Mouse (Mus musculus): ENCODE results near the gene Mrps6.

Mrps6 gene

DNA sequence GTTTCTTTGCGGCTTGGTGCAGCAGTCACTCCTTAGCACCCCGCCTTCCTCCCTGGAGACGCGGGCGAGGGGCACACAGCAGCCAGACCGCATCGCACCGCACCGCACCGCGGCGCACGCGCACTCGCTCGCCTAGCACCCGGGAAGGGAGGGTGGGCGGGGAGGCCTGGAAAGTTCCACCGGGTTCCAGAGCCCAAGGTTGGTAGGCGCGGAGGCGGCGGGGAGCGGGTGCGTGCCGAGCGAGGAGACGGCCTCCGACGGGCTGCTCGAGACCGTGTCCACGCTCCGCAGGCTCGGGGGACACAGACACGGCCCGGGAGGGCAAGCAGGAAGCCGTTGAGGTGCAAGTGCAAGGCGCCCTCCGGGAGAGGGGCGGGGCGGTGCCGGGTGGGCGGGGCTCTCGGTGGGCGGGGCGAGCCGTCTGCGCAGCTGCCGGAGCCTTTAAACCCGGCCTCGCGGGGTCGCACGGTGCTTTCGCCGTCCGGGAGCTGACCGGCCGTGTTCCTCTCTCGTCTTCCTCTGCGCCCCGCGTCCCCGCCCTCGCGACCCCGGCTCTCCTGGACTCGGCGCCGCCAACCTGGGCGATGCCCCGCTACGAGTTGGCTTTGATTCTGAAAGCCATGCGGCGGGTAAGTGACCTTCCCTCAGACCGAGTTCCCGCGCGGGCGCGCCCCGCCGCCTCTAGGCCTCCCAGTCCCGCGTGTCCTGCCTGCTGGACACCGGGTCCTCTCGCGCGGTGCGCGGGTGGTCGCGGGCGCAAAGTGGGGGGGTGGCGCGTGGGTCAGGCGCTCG lies at the start of gene Mrps6, which contains the start of the genes Gm49711 and Slc5a3:
TSS of gene Mrps6 (plus strand) at position 419 of the 792 bp plus-strand sequence.
TSS of gene Gm49711 (plus strand) at position 465 of the 792 bp plus-strand sequence.
TSS of gene Slc5a3 (plus strand) at position 471 of the 792 bp plus-strand sequence.
- peak; percentile 43 for DNase-seq (ENCODE audit: extremely low read depth, low read depth)

DNA sequence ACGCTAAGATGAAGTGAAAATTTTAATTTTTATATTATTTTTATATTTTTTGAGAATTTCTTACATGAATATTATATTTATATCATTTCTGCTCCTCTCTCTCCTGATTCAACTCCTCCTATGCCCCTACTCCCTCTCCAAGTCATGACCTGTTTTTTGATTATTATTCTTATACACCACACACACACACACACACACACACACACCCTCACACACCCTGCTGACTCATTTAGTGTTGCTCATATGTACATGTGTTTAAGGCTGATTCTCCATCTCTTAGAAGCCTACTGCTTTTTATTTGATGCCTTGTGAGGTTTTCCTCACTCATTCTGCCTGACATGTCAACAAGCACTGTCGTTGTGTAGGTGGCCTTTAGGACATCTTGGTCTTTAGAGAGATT lies 48.5 kb upstream of the Mrps6 start:
- no peak for DNase-seq (ENCODE audit: extremely low read depth, low read depth)

DNA sequence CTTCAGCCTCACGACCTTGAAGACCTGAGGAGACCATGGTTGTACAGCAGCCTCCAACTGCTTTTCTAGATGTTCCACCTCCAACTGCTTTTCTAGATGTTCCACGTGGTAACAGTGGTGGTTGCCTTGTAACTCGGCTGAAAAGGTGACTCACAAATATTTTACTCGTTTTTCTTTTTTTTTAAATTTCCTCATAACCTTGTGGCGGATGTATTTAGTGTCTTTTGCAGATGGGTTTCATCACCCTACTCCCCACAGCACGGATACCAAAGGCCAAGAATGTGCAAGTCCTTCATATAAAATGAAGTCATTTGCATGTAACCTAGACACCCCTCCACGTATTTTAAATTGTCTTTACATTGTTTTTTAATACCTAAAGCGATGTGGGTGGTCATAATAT lies 41.3 kb upstream of the Mrps6 start:
- no peak for DNase-seq (ENCODE audit: extremely low read depth, low read depth)

DNA sequence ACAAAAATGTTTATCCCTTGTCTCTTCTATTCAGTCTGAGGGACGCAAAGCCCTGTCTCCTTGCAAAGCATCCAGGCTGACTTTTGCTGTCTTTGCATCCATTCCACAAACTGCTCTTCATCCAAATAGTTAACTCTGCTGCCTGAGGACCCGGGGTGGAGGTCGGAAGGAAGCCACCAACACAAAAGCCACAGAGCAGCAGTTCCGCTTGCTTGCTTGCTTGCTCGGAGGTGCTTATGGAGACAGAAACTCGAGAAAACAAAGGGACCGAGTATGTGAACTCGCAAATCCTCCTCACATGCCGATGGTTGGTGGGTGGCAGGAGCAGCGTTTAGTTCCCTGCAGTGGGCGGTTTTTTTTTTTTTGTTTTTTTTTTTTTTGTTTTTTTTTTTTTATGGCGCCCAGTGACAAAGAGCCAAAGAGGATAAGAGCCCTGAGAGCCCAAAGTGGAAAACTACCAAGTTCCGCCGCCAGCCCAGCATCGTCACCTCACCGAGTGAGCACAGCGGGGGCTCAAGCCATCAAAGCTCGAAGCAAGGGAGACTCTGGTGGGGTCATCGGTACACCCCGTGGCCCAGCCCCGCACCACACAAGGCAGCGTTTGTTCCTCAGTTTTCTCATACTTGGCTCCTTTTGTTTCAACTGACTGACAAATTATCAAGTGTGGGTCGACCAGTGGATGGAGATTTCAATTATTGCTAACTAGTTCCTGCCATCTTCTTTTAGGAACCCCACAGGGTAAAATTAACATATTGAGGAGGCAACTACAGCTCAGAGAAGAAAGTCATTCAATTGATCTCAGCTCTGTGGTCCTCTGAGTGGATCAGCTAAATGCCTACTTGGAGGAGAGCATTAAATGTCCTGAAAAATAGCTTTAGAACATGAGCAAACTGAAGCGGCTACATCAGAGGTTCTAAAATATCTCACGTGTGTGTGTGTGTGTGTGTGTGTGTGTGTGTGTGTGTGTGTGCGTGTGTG lies 38.6 kb upstream of the Mrps6 start:
- no peak for DNase-seq (ENCODE audit: extremely low read depth, low read depth)

DNA sequence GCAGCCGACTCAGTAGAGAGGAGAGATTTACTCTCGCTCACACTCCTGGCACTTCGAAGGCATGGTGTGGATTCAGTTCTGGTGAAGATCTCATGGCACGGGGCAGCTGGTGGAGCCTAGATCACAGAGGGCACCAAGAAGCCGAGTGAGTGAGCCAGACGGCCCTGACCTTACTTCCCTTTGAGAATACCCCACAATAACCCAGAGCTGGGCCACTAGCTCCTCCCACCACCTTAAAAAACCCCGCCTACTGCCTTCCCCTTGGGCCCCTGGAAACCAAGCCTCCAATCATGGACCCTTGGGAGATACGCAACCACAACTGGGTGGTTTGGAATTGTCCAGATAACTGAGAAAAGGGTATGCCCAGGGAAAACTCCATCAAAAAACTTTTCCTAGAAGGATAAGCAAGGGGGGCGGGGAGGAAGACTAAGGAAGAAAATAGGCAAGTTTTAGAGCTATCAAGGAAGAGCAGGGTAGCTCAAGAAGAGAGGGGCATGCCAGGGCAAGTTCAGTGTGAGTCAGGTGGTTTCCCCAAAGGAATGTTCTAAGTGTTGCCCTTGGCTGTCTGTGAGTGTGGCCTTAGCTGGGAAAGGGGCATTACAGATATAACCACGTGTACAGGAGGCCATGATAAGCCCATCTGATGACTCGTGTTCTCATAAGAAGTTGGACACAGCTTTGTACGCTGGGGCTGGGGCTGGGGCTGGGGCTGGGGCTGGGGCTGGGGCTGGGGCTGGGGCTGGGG lies 36.2 kb upstream of the Mrps6 start:
- DNase-seq (ENCODE audit: extremely low read depth, low read depth), result no peak

DNA sequence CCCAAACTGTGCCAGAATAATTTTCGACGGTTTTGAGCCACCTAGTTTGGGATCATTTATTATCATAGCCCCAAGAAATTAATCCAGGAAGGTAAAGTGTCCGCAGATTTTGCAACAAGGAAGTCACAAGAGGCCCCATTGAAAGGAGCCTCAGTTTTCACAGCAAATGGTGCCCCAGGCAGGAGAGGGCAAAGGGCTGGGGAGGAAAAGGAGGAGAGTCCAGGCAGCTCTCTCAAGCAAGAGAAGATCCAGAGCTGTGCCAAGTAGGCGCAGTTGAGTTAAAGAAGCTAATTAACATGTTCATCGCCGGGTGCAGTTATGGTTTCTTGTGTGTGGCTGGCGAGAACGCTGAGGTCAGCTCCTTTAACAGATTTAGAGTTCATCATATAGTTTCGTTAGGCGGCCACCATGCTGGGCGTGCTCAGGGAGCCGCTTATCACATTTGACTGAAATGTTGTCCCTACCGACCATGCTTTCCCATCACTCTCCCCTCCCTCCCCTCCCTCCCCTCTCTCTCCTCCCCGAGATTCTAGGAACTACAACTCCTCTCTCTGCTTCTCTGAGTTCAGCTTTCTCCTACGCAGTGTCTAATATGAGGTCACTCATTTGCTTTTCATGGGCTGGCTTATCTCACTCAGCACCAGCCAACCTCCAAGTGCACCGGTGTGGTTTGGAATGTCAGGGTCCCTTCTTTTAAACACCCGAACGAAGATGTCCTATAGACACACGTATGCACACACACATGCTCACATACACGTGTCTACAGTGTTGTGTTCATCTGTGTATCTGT lies 35.4 kb upstream of the Mrps6 start:
- no peak for DNase-seq (ENCODE audit: extremely low read depth, low read depth)

DNA sequence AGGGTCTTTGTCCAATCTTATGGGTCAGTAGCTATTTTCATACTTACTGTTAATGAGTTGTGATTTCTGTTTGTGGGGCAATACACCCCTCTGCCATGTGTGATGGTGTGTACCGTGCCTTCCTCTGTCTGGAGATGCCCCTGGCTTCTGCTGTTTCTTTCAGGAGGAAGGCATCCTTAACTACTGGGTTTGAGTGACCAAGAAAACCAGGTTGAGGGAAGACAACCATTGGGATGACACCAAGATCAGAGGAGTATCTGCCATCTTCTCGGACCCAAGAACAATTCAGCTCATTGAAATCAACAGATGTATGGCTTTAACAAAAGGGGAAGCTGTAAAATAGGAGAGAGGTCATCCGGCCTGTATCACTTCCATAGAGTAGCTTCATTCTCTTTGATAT lies 24.8 kb upstream of the Mrps6 start:
- DNase-seq (ENCODE audit: extremely low read depth, low read depth), result no peak

DNA sequence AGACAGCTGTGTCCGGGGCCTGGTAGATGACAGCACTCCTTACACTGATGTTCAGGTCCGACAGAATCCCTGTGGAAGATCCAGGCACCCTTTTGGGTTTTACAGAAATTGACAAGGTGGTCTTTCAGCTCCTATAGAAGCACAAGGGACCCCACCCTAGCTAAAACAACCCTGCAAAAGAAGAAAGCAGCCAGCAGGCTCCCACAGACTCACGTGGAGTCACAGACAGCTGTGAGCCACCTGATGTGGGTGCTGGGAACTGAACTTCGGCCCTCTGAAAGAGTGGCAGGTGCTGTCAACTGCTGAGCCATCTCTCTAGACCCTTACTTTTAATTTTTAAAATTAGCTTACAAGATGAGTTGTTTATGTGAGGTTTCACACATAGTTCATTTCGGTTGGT lies 23.4 kb upstream of the Mrps6 start:
- DNase-seq (ENCODE audit: extremely low read depth, low read depth), result no peak

DNA sequence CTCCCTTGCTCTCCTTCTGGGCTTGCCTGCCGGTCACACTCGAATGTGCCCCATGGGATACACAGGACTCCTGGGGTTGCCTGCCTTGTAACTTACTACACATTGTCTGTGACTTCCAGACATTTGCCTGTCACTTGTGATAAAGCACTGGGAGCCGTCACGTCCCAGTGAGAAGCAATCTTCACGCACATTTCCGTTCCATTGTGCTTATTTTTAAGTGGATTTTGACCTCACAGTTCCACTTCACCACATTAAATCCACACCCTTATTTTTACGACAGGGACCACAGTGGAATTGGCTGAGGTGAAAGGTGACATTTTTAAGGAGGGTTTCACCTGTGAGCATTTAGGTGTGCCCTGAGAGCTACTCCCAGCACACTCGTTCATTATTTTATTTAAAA lies 21.4 kb upstream of the Mrps6 start:
- DNase-seq (ENCODE audit: extremely low read depth, low read depth), result no peak

DNA sequence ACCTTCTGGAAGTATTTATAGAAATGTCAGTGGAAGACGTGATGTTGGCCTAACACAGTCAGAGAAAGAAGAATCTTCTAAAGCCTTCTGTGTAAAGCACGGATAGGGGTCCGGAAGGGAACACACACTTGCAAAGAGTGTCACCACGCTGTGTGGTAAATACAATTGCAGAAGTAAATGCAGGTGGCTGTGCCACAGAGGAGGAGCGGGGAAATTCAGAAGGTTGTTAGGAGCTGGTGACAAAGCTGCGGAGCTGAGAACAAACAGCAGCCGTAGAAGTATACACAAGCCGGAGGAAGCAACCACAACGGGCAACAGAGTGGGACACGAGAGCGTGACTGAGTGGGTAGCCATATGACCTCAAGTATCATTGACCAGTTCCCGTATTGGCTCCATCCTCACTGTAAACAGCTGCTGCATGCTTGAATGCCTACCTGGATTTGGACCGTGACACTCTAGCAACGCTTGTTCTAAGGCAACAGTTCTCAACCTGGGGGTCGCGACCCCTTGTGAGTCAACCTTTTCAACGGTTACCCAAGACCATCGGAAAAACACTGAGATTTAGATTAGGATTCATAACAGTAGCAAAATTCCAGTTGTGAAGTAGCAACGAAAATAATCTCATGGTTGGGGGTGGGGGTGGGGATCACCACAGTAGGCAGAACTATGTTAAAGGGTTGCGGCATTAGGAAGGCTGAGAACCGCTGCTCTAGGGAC lies 20.0 kb upstream of the Mrps6 start:
- DNase-seq (ENCODE audit: extremely low read depth, low read depth), result no peak

DNA sequence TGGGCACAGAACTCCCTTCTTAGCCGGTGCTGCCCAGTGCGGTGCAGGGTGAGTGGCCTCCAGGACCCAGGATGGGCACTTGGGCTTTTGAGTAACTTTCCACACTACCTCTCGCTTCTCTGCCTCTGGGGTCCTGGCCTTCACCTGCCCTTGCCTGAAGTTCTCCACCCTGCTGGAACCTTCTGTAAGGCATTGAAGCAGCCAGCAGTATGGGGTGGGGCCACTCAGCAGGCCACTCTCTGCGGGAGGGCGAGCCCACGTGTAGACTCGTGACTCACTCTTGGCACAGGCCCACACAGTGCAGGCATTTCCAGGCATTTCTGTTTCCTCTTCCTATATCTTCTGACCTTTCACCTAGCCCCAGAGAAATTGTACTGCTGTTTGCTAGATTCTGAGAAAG lies 18.6 kb upstream of the Mrps6 start:
- DNase-seq (ENCODE audit: extremely low read depth, low read depth), result no peak

DNA sequence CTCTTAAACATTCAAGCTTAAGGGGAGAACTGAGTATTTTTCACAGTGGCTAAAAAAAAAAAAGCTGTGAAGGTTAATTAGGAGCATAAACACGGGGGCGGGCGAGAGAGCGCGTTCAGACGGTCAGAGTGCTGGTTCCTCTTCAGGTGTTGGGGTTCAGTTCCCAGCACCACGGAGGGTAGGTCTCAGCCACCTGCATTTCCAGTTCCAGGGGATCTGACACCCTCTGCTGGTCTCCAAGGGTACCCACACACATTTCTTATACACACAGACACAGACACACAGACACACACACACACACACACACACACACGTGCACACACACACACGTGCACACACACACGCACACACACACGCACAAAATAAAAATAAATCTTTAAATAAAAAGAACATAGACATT lies 18.1 kb upstream of the Mrps6 start:
- no peak for DNase-seq (ENCODE audit: extremely low read depth, low read depth)

DNA sequence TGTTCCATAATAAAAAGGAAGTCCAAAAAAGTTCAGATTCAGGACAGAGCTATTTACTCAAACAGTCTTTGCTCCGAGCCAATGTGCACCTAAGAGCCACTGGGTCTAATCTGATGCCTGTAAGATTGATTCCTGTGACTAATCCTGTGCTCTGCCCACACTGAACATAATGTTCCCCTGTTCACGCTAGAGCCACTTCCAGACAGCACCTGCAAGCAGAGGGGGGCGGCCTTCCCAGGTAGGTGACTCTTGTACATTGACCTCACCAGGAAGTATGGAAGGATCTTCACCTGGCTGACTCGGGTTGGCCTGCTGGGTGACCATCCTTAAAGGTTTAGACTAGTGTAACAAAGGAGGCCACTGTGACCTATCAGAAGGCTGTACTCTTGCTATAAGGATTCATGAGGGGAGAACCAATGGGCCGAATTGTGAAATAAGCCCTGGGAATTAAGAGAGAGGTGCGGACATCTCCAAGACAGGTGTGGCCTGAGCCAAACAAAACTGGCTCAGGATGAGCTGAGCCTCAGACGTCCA lies 6.2 kb upstream of the Mrps6 start:
- no peak for DNase-seq (ENCODE audit: extremely low read depth, low read depth)

DNA sequence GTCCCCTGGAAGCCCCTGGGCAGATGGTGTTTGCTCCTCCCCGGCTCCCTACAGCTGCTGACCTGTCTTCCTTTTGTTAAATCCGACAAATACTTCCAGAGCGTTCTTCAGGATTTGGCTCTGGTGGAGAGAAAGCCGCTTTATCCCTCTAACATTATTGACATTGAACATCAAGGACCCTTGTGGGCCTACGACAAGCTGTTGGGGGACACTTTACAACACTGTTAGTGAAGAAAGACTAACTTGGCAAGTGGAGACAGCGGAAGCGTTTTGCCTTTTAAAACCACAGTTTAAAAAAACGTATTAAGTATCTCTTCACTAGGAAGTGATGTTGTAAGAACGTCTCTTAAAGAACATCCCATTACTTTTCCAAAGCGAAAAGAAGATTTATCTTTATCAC lies 5.5 kb upstream of the Mrps6 start:
- no peak for DNase-seq (ENCODE audit: extremely low read depth, low read depth)

DNA sequence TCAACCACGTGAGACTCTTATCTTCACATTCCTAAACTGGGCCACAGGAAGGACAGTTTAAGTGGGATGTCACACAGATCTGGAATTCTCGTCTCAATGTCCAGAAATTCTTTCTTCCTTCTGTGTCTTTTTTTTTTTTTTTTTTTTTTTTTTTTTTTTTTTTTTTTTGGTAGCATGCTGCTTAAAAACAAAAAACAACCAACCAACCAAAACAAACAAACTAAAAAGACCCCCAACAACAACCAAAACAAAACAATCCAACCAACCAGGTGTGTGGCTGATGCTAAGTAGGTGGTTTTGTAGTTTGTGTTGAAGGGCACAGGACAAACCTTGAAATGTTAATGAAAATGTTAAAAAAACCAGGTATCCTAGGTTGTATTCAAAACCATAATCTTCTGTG lies 1.4 kb upstream of the Mrps6 start:
- DNase-seq (ENCODE audit: extremely low read depth, low read depth), result no peak

DNA sequence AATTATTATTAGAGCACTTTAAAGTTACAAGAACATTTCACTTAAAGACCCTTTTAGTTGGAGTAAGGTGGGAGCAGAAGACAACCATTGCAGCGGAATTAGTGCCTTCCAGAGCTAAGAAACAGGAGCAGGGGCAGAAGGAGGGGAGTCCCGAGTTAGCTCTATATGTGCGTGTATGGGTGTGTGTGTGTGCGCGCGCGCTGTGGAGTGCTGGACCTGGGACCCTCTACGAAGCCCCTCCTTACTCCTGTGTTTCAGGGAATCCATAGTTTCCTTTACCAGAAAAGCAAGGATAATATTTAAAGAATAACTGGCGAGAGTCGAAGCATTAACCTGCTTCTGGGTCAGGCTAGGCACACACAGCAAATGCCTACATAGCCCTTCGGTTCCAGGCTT lies 616 bp upstream of the Mrps6 start:
- peak; percentile 16 for DNase-seq (ENCODE audit: extremely low read depth, low read depth)

DNA sequence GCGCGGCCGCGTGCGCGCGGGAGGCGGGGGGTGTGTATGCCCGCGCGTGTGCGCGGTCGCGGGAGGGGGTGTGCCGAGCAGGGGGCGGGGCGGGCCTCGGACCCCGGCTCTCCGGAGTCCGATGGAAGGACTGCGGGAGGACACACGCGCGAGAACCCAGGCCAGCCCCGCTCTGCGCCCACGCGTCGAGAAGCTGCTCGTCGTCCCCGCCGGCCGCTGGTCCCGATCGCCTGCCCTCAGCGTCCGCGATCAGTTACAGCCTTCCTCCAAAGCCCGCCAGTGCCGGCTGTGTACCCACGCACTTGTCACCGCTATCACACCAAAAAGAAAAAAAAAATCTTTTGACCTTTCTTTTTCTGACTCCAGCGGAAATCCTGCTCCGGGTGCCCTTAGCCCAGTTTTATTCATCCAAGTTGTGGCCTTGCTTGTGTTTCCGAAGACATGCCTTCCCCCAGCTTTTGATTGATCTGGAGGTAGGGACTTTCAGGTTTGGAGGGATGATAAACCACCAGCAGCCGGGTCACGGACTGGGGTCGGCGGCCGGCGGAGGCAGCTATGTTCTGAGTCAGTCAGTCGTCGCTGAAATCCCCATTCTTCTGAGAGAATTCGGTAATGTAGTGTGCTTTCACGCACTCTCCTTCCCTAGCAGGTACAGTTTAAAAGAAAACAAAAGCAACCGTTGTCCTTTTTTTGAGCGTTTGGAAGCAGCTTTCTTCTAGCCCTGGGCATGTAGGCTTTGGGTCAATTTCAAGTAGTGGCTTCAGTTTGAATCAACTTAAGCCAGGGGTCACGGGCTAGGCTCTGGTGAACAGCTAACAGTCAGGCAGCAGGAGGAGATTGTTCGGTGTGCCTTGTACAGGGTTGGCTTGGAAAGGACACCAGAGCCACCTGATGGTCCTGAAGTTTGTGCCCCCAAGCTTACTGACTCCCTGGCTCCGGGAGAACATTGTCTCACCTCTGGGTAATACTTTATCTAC lies 862 bp downstream of the Mrps6 start:
- no peak for DNase-seq (ENCODE audit: extremely low read depth, low read depth)

DNA sequence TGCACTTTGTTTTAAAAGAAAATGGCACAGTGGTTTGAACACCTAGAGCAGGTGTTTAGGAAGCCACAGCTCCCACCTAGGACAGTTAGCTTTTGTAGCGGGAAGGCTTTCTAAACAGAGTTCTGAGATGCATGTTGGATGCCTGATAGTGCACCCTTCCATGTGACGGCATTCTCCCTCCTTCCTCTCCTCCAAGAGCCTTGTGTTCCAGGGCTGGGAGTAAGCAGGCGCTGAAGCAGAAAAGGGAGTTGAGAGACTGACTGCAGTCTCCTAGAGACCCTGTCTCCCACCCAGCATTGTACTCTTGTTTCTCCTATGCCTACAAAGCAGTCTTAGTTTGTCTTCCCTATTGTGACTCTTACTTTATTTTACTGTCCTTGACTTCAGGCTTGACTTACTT lies 2.1 kb downstream of the Mrps6 start:
- no peak for DNase-seq (ENCODE audit: extremely low read depth, low read depth)

DNA sequence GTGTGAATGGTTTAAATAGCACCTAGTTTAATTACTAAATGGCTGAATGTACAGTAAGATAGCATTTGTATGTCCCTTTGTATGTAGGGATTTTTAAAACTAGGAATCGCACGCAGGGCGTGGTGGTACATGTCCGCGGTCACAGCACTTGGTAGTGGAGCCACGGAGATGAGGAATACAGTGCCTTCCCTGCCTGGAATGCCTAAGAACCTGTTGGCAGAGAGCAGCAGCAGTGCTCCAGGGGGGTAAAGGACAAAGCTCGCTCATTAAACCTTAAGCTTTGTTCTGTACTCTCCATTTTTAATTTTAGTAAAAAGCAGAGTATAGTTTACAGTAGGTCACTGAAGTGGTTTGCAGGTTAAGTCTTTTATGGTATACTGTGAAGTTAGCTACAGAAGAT lies 3.5 kb downstream of the Mrps6 start:
- no peak for DNase-seq (ENCODE audit: extremely low read depth, low read depth)

Measured in MEL-GATA-1-ER (cell line).